Mouse (Mus musculus) kidney, postnatal 0 days (tissue): Measurements from ENCODE around the gene Sltm. TPM values are rescaled to one million over a fixed set of nuclear protein-coding genes. Genes with fewer than 3 reads are reported as not detected.

ENCODE experiments used
- ATAC-seq: fragments of 200-750 bp; cut with Nextera tagmentation; replicated peaks from 2 replicates; pipeline ENCODE4 v1.8.0; 2017; ENCODE audit warnings: low read depth, moderate number of reproducible peaks, moderate TSS enrichment, moderate library complexity; ENCODE audit not compliant: low FRiP score
- DNase-seq: peaks from one replicate; pipeline ENCODE4 v3.0.0-alpha.2; 2016; ENCODE audit warnings: low spot score
- H3K27ac ChIP-seq: fragments of 300-500 bp; sonication (generic); 2 replicates; pipeline ENCODE4 v1.5.1; 2014; ENCODE audit warnings: mild to moderate bottlenecking
- H3K27me3 ChIP-seq: fragments of 300-500 bp; sonication (generic); 2 replicates; pipeline ENCODE4 v1.6.1; 2014; ENCODE audit warnings: low read length, mixed read lengths; ENCODE audit not compliant: insufficient read depth
- H3K36me3 ChIP-seq: fragments of 300-500 bp; sonication (generic); 2 replicates; pipeline ENCODE4 v1.6.1; 2014; ENCODE audit warnings: low read length, mixed read lengths; ENCODE audit not compliant: insufficient read depth
- H3K4me1 ChIP-seq: fragments of 300-500 bp; sonication (generic); replicated peaks from 2 replicates; pipeline ENCODE4 v1.6.1; 2014; ENCODE audit warnings: antibody characterized with exemption, low read length, mixed read lengths; ENCODE audit not compliant: insufficient read depth
- H3K4me2 ChIP-seq: fragments of 300-500 bp; sonication (generic); 2 replicates; pipeline ENCODE4 v1.6.1; 2014; ENCODE audit warnings: mild to moderate bottlenecking, low read length, moderate library complexity, mixed read lengths
- H3K4me3 ChIP-seq: fragments of 300-500 bp; sonication (generic); replicated peaks from 2 replicates; pipeline ENCODE4 v1.5.1; 2014; ENCODE audit warnings: low read depth, low read length
- H3K9ac ChIP-seq: fragments of 300-500 bp; sonication (generic); 2 replicates; pipeline ENCODE4 v1.6.1; 2014; ENCODE audit warnings: low read depth, low read length
- H3K9me3 ChIP-seq: fragments of 300-500 bp; sonication (generic); replicated peaks from 2 replicates; pipeline ENCODE4 v1.6.1; 2016; ENCODE audit warnings: low read length, inconsistent platforms, mixed read lengths
- CTCF ChIP-seq: IDR thresholded peaks from 2 replicates; pipeline ENCODE4 v1.5.1; 2016; ENCODE audit warnings: antibody characterized with exemption, low read depth, mild to moderate bottlenecking, moderate library complexity
- WGBS: fragments of 180-500 bp; shearing (Covaris S2); extraction: QIAGEN DNeasy Blood & Tissue Kit; methylation state at CpG from one replicate; pipeline ENCODE4 v1.1.7; 2014; 5-methylcytosine and 5-hydroxymethylcytosine counted together
- polyA plus RNA-seq: library from polyadenylated mRNA; unstranded; fragments of >200 nt; fragmentation: Nextera tagmentation; extraction: Ambion mirVana; gene quantifications from 2 replicates; pipeline ENCODE4 v1.2.1, GENCODE M21; 2015

Gene Sltm
- polyA plus RNA-seq, 1 experiment from 2014 or later = 38.1 TPM

- peak; percentile 13 for DNase-seq
- H3K4me3 ChIP-seq = no peak overlapping the region
- H3K4me2 ChIP-seq = no peak overlapping the region
- no peak for ATAC-seq
- peaks cover 52% of the 10 kb centered on the region for H3K36me3 ChIP-seq
- WGBS = 36% methylated on average over 9 of the region's 9 CpGs
- no peaks in the 10 kb centered on the region for H3K4me1 ChIP-seq
- no peaks in the 10 kb centered on the region for H3K9me3 ChIP-seq
- H3K27me3 ChIP-seq = no peaks in the 10 kb centered on the region
- no peak overlapping the region for H3K9ac ChIP-seq
- no peak overlapping the region for H3K27ac ChIP-seq
- no peak for TF ChIP-seq CTCF
Measured at GRCm38 (mm10) chr9:70591486-70591885, 48.9 kb downstream of the Sltm start.

- H3K9ac ChIP-seq = no peak overlapping the region
- no peak overlapping the region for H3K4me2 ChIP-seq
- ATAC-seq = 0 out of 2 replicates have a peak, but pooled peaks have one; percentile 21
- no peak for TF ChIP-seq CTCF
- no peaks in the 10 kb centered on the region for H3K9me3 ChIP-seq
- H3K4me3 ChIP-seq = no peak overlapping the region
- 0 out of 2 replicates have a peak overlapping the region, but pooled peaks have one; percentile 19 for H3K27ac ChIP-seq
- H3K4me1 ChIP-seq = no peaks in the 10 kb centered on the region
- DNase-seq = no peak
- no peaks in the 10 kb centered on the region for H3K27me3 ChIP-seq
- 0 out of 2 replicates have a peak, but pooled peaks cover 15% of the 10 kb centered on the region for H3K36me3 ChIP-seq
- WGBS = 87% methylated on average over 2 of the region's 2 CpGs
Measured at GRCm38 (mm10) chr9:70598271-70598670, 55.7 kb downstream of the Sltm start.

GRCm38 (mm10) chr9:70602186-70602845 lies 59.8 kb downstream of the Sltm start:
- WGBS = 85% methylated on average over 1 of the region's 1 CpGs
- no peaks in the 10 kb centered on the region for H3K27me3 ChIP-seq
- no peak for DNase-seq

GRCm38 (mm10) chr9:70611026-70611673 lies 68.6 kb downstream of the Sltm start:
- no peak overlapping the region for H3K9ac ChIP-seq
- TF ChIP-seq CTCF = no peak
- H3K9me3 ChIP-seq = no peaks in the 10 kb centered on the region
- no peaks in the 10 kb centered on the region for H3K4me1 ChIP-seq
- H3K36me3 ChIP-seq = peaks cover 12% of the 10 kb centered on the region; the same call in 1 of the 2 replicates
- WGBS = 74% methylated on average over 3 of the region's 3 CpGs
- H3K4me3 ChIP-seq = no peak overlapping the region
- DNase-seq = no peak
- no peaks in the 10 kb centered on the region for H3K27me3 ChIP-seq
- no peak overlapping the region for H3K27ac ChIP-seq
- no peak overlapping the region for H3K4me2 ChIP-seq
- ATAC-seq = no peak

More at GRCm38 (mm10) chr9:70602186-70602845, 59.8 kb downstream of the Sltm start:
- Histone ChIP-seq H3K27ac (no peak overlapping the region), H3K4me2 (no peak overlapping the region), H3K9me3 (no peaks in the 10 kb centered on the region), H3K4me3 (no peak overlapping the region), H3K4me1 (no peaks in the 10 kb centered on the region), H3K9ac (no peak overlapping the region), H3K36me3 (peaks cover 27% of the 10 kb centered on the region; the same call in 1 of the 2 replicates)
- no peak for TF ChIP-seq CTCF
- no peak for ATAC-seq

- no peak overlapping the region for H3K4me2 ChIP-seq
- H3K9me3 ChIP-seq = no peaks in the 10 kb centered on the region
- DNase-seq = no peak
- no peaks in the 10 kb centered on the region; the same call in 1 of the 2 replicates for H3K4me1 ChIP-seq
- H3K27ac ChIP-seq = no peak overlapping the region
- no peaks in the 10 kb centered on the region for H3K27me3 ChIP-seq
- H3K9ac ChIP-seq = no peak overlapping the region
- no peaks in the 10 kb centered on the region for H3K36me3 ChIP-seq
- H3K4me3 ChIP-seq = no peak overlapping the region
- 88% methylated on average over 2 of the region's 2 CpGs for WGBS
- no peak for TF ChIP-seq CTCF
- no peak for ATAC-seq
Measured at GRCm38 (mm10) chr9:70629711-70630110, 87.2 kb downstream of the Sltm start.

- H3K4me1 ChIP-seq = no peaks in the 10 kb centered on the region; the same call in 1 of the 2 replicates
- 24% methylated on average over 5 of the region's 5 CpGs for WGBS
- DNase-seq (peak; percentile 52), ATAC-seq (no peak)
- H3K27ac ChIP-seq = no peak overlapping the region
- no peak overlapping the region for H3K9ac ChIP-seq
- H3K4me3 ChIP-seq = no peak overlapping the region
- H3K4me2 ChIP-seq = no peak overlapping the region
- no peaks in the 10 kb centered on the region for H3K27me3 ChIP-seq
- TF ChIP-seq CTCF = no peak
- H3K9me3 ChIP-seq = no peaks in the 10 kb centered on the region
- no peaks in the 10 kb centered on the region for H3K36me3 ChIP-seq
Measured at GRCm38 (mm10) chr9:70631665-70632064, 89.1 kb downstream of the Sltm start.
